Mouse (Mus musculus) CD4-positive, CD25-positive, alpha-beta regulatory T cell, adult 4 months (primary cell): ENCODE measurements around the gene Krt28. TPM values are rescaled to one million over a fixed set of nuclear protein-coding genes. Genes with fewer than 3 reads are reported as not detected.

Experiments used
- ATAC-seq: one replicate; pipeline ENCODE4 v1.8.0; 2017
- polyA plus RNA-seq, 2 experiments: library from polyadenylated mRNA; unstranded; fragments of 100-300 nt; shearing (Covaris generic); gene quantifications; one replicate each; pipeline ENCODE4 v1.2.1; 2017

Krt28 gene
- polyA plus RNA-seq, 2 experiments from 2014 or later = not detected

GRCm38 (mm10) chr11:99364412-99364811 lies 10.3 kb downstream of the Krt28 start:
- no peak for ATAC-seq

- ATAC-seq = no peak
These were observed 13.3 kb downstream of the Krt28 start for GRCm38 (mm10) chr11:99361423-99361822.

GRCm38 (mm10) chr11:99351004-99351403 lies 23.7 kb downstream of the Krt28 start, which contains the start of gene Krt27:
TSS of gene Krt27 (minus strand) at chr11:99351104.
- no peak for ATAC-seq

GRCm38 (mm10) chr11:99339299-99339847 lies 35.3 kb downstream of the Krt28 start:
- ATAC-seq = no peak

GRCm38 (mm10) chr11:99337866-99338265 lies 36.8 kb downstream of the Krt28 start, which contains the start of gene Krt26:
TSS of gene Krt26 (minus strand) at chr11:99337966.
- no peak for ATAC-seq

- no peak for ATAC-seq
These were observed 41.3 kb downstream of the Krt28 start for GRCm38 (mm10) chr11:99333426-99333825.

- ATAC-seq = no peak
These were observed 45.0 kb downstream of the Krt28 start for GRCm38 (mm10) chr11:99329655-99330054.

GRCm38 (mm10) chr11:99322851-99323250 lies 51.9 kb downstream of the Krt28 start, which contains the start of gene Krt25:
TSS of gene Krt25 (minus strand) at chr11:99322951.
- no peak for ATAC-seq

GRCm38 (mm10) chr11:99321094-99321493 lies 53.6 kb downstream of the Krt28 start:
- no peak for ATAC-seq

GRCm38 (mm10) chr11:99319127-99319526 lies 55.6 kb downstream of the Krt28 start:
- no peak for ATAC-seq

- no peak for ATAC-seq
These were observed 58.2 kb downstream of the Krt28 start for GRCm38 (mm10) chr11:99316543-99316942.

Other genes with a start within 250 kb of the Krt28 start
- 100 to 1,000 TPM; 277 to 361 TPM for gene Ccr7, start 219.8 kb downstream of the Krt28 start, polyA plus RNA-seq
- gene Smarce1, start 143.9 kb downstream of the Krt28 start, polyA plus RNA-seq = 100 to 1,000 TPM; 179 to 201 TPM
- gene Krt222, start 130.8 kb downstream of the Krt28 start, polyA plus RNA-seq = 1 to 10 TPM; 1.4 to 2.1 TPM
- gene Krt24, start 89.6 kb downstream of the Krt28 start, polyA plus RNA-seq = not detected
- gene Krt25, start 52.0 kb downstream of the Krt28 start, polyA plus RNA-seq = not detected
- gene Krt26, start 36.9 kb downstream of the Krt28 start, polyA plus RNA-seq = not detected
- gene Krt27, start 23.8 kb downstream of the Krt28 start, polyA plus RNA-seq = not detected
- gene Krt10, start 14.5 kb upstream of the Krt28 start, polyA plus RNA-seq = 1 to 10 TPM; 8.8 to 9.7 TPM
- gene Krt12, start 47.4 kb upstream of the Krt28 start, polyA plus RNA-seq = not detected
- gene Krt20, start 63.2 kb upstream of the Krt28 start, polyA plus RNA-seq = not detected
- gene Krt23, start 118.2 kb upstream of the Krt28 start, polyA plus RNA-seq = not detected
- not detected for gene Krt39, start 146.4 kb upstream of the Krt28 start, polyA plus RNA-seq
- not detected for gene Krt40, start 168.3 kb upstream of the Krt28 start, polyA plus RNA-seq
- not detected for gene Krtap3-3, start 176.0 kb upstream of the Krt28 start, polyA plus RNA-seq
- not detected for gene Krtap3-2, start 181.9 kb upstream of the Krt28 start, polyA plus RNA-seq
- gene Gm11939, start 184.6 kb upstream of the Krt28 start, polyA plus RNA-seq = not detected
- not detected for gene Krtap3-1, start 191.7 kb upstream of the Krt28 start, polyA plus RNA-seq
- gene Krtap1-5, start 206.1 kb upstream of the Krt28 start, polyA plus RNA-seq = not detected
- gene Krtap1-4, start 208.8 kb upstream of the Krt28 start, polyA plus RNA-seq = not detected
- not detected for gene Krtap1-3, start 216.4 kb upstream of the Krt28 start, polyA plus RNA-seq
- not detected for gene Krtap9-3, start 223.2 kb upstream of the Krt28 start, polyA plus RNA-seq
- not detected for gene Gm11938, start 228.4 kb upstream of the Krt28 start, polyA plus RNA-seq
- gene Gm11937, start 235.3 kb upstream of the Krt28 start, polyA plus RNA-seq = not detected
- gene Krtap2-4, start 239.9 kb upstream of the Krt28 start, polyA plus RNA-seq = not detected
- not detected for gene Gm11562, start 245.5 kb upstream of the Krt28 start, polyA plus RNA-seq